Mouse (Mus musculus) kidney, adult 11 months (tissue): ENCODE results near the gene Rps29.

ENCODE experiments used
- DNase-seq: peaks from one replicate; pipeline ENCODE4 v3.0.0; 2022

Rps29 gene

GRCm38 (mm10) chr12:69127626-69128025, 31.4 kb downstream of the Rps29 start:
- DNase-seq: no peak

- no peak for DNase-seq
These were observed 31.8 kb downstream of the Rps29 start for GRCm38 (mm10) chr12:69127170-69127569.

- DNase-seq: no peak
These were observed 33.9 kb downstream of the Rps29 start for GRCm38 (mm10) chr12:69125066-69125465.

GRCm38 (mm10) chr12:69122801-69123200, 36.2 kb downstream of the Rps29 start:
- no peak for DNase-seq

GRCm38 (mm10) chr12:69119908-69120307, 39.1 kb downstream of the Rps29 start:
- no peak for DNase-seq
